Mouse (Mus musculus): Measurements from ENCODE around the gene Gpx4. TPM values are rescaled to one million over a fixed set of nuclear protein-coding genes. Genes with fewer than 3 reads are reported as not detected.
A peak's percentile ranks its signal among the peaks of the same experiment; 100 is the strongest.

Gpx4 gene
- polyA plus RNA-seq, 1 experiment, result 1,278 TPM

DNA sequence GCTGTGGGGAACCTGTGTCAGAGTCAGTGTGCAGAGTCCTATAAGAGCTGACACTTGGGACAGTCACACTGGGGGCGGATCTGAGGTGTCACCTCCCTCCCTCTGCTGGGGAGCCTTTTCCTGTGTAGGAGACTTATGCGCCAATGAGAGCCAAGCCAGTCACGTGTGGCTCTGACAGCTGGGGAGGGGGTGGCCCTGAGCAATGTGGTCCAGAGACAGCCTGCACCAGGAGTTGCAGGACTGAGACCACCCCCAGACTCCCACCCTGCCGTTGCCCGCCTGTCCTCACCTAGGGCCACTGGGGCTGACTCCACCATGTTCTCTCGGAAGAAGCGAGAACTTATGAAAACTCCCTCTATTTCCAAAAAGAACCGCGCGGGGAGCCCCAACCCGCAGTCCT, 30.5 kb upstream of the Gpx4 start, which contains the start of gene Arhgap45:
Arhgap45 (plus strand) TSS at position 143 of the 400 bp plus-strand sequence.
- TF ChIP-seq USF1 (IDR thresholded peaks at IDR 0.05; ENCODE audit: low read depth) (no peak), POLR2AphosphoS2 (IDR thresholded peaks at IDR 0.05; ENCODE audit: insufficient read length, low read depth) (no peak), MYOD1 (IDR thresholded peaks at IDR 0.05; ENCODE audit: control insufficient read depth in 1 of 3, insufficient read length in 2 of 3, low read depth in 2 of 3) (no peak), REST (IDR thresholded peaks at IDR 0.05; ENCODE audit: insufficient read depth, insufficient read length) (no peak), TCF3 (IDR thresholded peaks at IDR 0.05; ENCODE audit: insufficient read length, low read depth) (no peak), POLR2A (IDR thresholded peaks at IDR 0.05; ENCODE audit: insufficient read length, low read depth) (no peak), SRF (IDR thresholded peaks at IDR 0.05; ENCODE audit: control insufficient read depth, insufficient read length, low read depth) (no peak), E2F4 (IDR thresholded peaks at IDR 0.05; ENCODE audit: insufficient read depth) (no peak)
- no peak within 1 kb of the TSS for H3K4me3 ChIP-seq
- no peaks in the 10 kb centered on the region for H3K79me2 ChIP-seq (ENCODE audit: control insufficient read depth, insufficient read depth)
- no peak within 1 kb of the TSS for H3K4me2 ChIP-seq (ENCODE audit: low read depth)
- H3K27me3 ChIP-seq (ENCODE audit: control insufficient read depth, insufficient read depth, insufficient read length), result no peaks in the 10 kb centered on the region
- H3K36me3 ChIP-seq (ENCODE audit: control insufficient read depth, insufficient read depth), result peaks cover 3% of the 10 kb centered on the region
- no peak within 1 kb of the TSS for H3ac ChIP-seq (ENCODE audit: control insufficient read depth, insufficient read length)

GRCm38 (mm10) chr10:80016931-80017330, 30.0 kb upstream of the Gpx4 start:
- TF ChIP-seq POLR2AphosphoS2 (IDR thresholded peaks at IDR 0.05; ENCODE audit: insufficient read length, low read depth) (no peak), MYOD1 (IDR thresholded peaks at IDR 0.05; ENCODE audit: control insufficient read depth in 1 of 3, insufficient read length in 2 of 3, low read depth in 2 of 3) (no peak), E2F4 (IDR thresholded peaks at IDR 0.05; ENCODE audit: insufficient read depth) (no peak), TCF12 (IDR thresholded peaks at IDR 0.05; ENCODE audit: insufficient read depth, poor library complexity, severe bottlenecking) (no peak), SRF (IDR thresholded peaks at IDR 0.05; ENCODE audit: control insufficient read depth, insufficient read length, low read depth) (no peak)
- H3K36me3 ChIP-seq (ENCODE audit: control insufficient read depth, insufficient read depth), result peaks cover 2% of the 10 kb centered on the region
- no peaks in the 10 kb centered on the region for H3K79me2 ChIP-seq (ENCODE audit: control insufficient read depth, insufficient read depth)
- H3K4me3 ChIP-seq, result no peak overlapping the region
- no peak overlapping the region for H3K4me2 ChIP-seq (ENCODE audit: low read depth)
- no peak overlapping the region for H3ac ChIP-seq (ENCODE audit: control insufficient read depth, insufficient read length)
- H3K27me3 ChIP-seq (ENCODE audit: control insufficient read depth, insufficient read depth, insufficient read length), result no peaks in the 10 kb centered on the region

DNA sequence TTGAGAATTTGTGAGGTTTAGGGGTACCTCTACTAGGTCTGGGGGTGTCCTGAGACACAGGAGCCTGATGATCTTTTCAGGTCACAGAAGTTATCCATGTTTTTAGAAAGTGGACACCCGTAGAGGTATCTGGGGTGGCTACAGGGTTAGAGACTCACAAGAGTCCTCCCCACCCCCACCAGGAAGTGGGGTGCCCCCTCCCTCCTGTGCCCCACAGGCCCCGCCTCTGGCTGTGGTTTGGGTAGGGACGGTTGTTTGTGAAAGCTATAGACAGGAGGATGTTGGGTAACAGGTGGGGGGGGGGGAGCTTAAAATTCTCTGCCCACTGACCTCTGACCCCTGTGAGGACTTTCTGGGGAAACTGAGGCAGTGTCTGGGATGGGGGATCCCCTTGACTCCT, 29.6 kb upstream of the Gpx4 start:
- Histone ChIP-seq H3K4me3 (no peak overlapping the region), H3K27me3 (ENCODE audit: control insufficient read depth, insufficient read depth, insufficient read length) (no peaks in the 10 kb centered on the region), H3K36me3 (ENCODE audit: control insufficient read depth, insufficient read depth) (no peaks in the 10 kb centered on the region), H3ac (ENCODE audit: control insufficient read depth, insufficient read length) (no peak overlapping the region), H3K4me2 (ENCODE audit: low read depth) (no peak overlapping the region), H3K79me2 (ENCODE audit: control insufficient read depth, insufficient read depth) (no peaks in the 10 kb centered on the region)
- TF ChIP-seq MYOG (IDR thresholded peaks at IDR 0.05; ENCODE audit: control insufficient read depth in 1 of 3, insufficient read depth in 1 of 3, insufficient read length in 2 of 3, low read depth in 2 of 3) (no peak), TCF3 (IDR thresholded peaks at IDR 0.05; ENCODE audit: insufficient read length, low read depth) (no peak), E2F4 (IDR thresholded peaks at IDR 0.05; ENCODE audit: insufficient read depth) (no peak), MAX (IDR thresholded peaks at IDR 0.05; ENCODE audit: low read depth) (no peak), USF1 (IDR thresholded peaks at IDR 0.05; ENCODE audit: low read depth) (no peak), POLR2AphosphoS2 (IDR thresholded peaks at IDR 0.05; ENCODE audit: insufficient read length, low read depth) (no peak), REST (IDR thresholded peaks at IDR 0.05; ENCODE audit: insufficient read depth, insufficient read length) (no peak), CEBPB (IDR thresholded peaks at IDR 0.05; ENCODE audit: insufficient read depth, poor library complexity, severe bottlenecking) (no peak), SRF (IDR thresholded peaks at IDR 0.05; ENCODE audit: control insufficient read depth, insufficient read length, low read depth) (no peak), TCF12 (IDR thresholded peaks at IDR 0.05; ENCODE audit: insufficient read depth, poor library complexity, severe bottlenecking) (no peak), MYOD1 (IDR thresholded peaks at IDR 0.05; ENCODE audit: control insufficient read depth in 1 of 3, insufficient read length in 2 of 3, low read depth in 2 of 3) (no peak), POLR2A (IDR thresholded peaks at IDR 0.05; ENCODE audit: insufficient read length, low read depth) (no peak)

DNA sequence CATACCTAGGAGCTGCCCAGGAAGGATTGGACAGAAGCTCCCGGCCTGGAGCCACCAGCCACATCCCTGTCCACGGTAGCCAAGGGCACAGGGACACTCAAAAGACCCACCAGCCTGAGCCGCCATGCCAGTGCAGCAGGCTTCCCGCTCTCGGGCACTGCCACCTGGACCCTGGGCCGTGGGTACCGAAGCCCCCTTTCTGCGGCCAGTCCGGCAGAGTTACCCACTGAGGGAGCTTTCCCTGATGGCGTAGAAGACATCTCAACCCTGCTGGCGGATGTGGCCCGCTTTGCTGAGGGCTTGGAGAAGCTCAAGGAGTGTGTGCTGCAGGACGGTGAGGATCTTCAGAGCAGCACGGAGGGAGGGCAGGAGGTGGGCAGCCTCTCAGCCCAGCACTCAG, 29.2 kb upstream of the Gpx4 start:
- no peaks in the 10 kb centered on the region for H3K27me3 ChIP-seq (ENCODE audit: control insufficient read depth, insufficient read depth, insufficient read length)
- no peak overlapping the region for H3K4me3 ChIP-seq
- no peaks in the 10 kb centered on the region for H3K36me3 ChIP-seq (ENCODE audit: control insufficient read depth, insufficient read depth)
- no peak overlapping the region for H3ac ChIP-seq (ENCODE audit: control insufficient read depth, insufficient read length)
- H3K4me2 ChIP-seq (ENCODE audit: low read depth), result no peak overlapping the region
- H3K79me2 ChIP-seq (ENCODE audit: control insufficient read depth, insufficient read depth), result no peaks in the 10 kb centered on the region
- TF ChIP-seq POLR2AphosphoS2 (IDR thresholded peaks at IDR 0.05; ENCODE audit: insufficient read length, low read depth) (no peak), MYOD1 (IDR thresholded peaks at IDR 0.05; ENCODE audit: control insufficient read depth in 1 of 3, insufficient read length in 2 of 3, low read depth in 2 of 3) (no peak), POLR2A (IDR thresholded peaks at IDR 0.05; ENCODE audit: insufficient read length, low read depth) (no peak), TCF3 (IDR thresholded peaks at IDR 0.05; ENCODE audit: insufficient read length, low read depth) (no peak), E2F4 (IDR thresholded peaks at IDR 0.05; ENCODE audit: insufficient read depth) (no peak), MAX (IDR thresholded peaks at IDR 0.05; ENCODE audit: low read depth) (no peak)

GRCm38 (mm10) chr10:80018739-80019297, 28.1 kb upstream of the Gpx4 start:
- H3K4me3 ChIP-seq, result no peak overlapping the region
- TF ChIP-seq MYOD1 (IDR thresholded peaks at IDR 0.05; ENCODE audit: control insufficient read depth in 1 of 3, insufficient read length in 2 of 3, low read depth in 2 of 3) (no peak), REST (IDR thresholded peaks at IDR 0.05; ENCODE audit: insufficient read depth, insufficient read length) (no peak), E2F4 (IDR thresholded peaks at IDR 0.05; ENCODE audit: insufficient read depth) (no peak), MYOG (IDR thresholded peaks at IDR 0.05; ENCODE audit: control insufficient read depth in 1 of 3, insufficient read depth in 1 of 3, insufficient read length in 2 of 3, low read depth in 2 of 3) (no peak), TCF3 (IDR thresholded peaks at IDR 0.05; ENCODE audit: insufficient read length, low read depth) (no peak), SRF (IDR thresholded peaks at IDR 0.05; ENCODE audit: control insufficient read depth, insufficient read length, low read depth) (no peak), CEBPB (IDR thresholded peaks at IDR 0.05; ENCODE audit: insufficient read depth, poor library complexity, severe bottlenecking) (no peak), USF1 (IDR thresholded peaks at IDR 0.05; ENCODE audit: low read depth) (no peak), POLR2A (IDR thresholded peaks at IDR 0.05; ENCODE audit: insufficient read length, low read depth) (no peak), MAX (IDR thresholded peaks at IDR 0.05; ENCODE audit: low read depth) (no peak), POLR2AphosphoS2 (IDR thresholded peaks at IDR 0.05; ENCODE audit: insufficient read length, low read depth) (no peak), TCF12 (IDR thresholded peaks at IDR 0.05; ENCODE audit: insufficient read depth, poor library complexity, severe bottlenecking) (no peak)

More at GRCm38 (mm10) chr10:80018739-80019297, 28.1 kb upstream of the Gpx4 start:
- H3K4me2 ChIP-seq (ENCODE audit: low read depth), result peak overlapping the region; percentile 82
- no peak overlapping the region for H3ac ChIP-seq (ENCODE audit: control insufficient read depth, insufficient read length)
- H3K27me3 ChIP-seq (ENCODE audit: control insufficient read depth, insufficient read depth, insufficient read length), result no peaks in the 10 kb centered on the region
- H3K36me3 ChIP-seq (ENCODE audit: control insufficient read depth, insufficient read depth), result no peaks in the 10 kb centered on the region
- no peaks in the 10 kb centered on the region for H3K79me2 ChIP-seq (ENCODE audit: control insufficient read depth, insufficient read depth)
